Mouse (Mus musculus) MEL (cell line): ENCODE measurements at regions not wholly inside any gene's neighbourhood (a gene's known extent, or its start where the extent isn't known, plus 50 kb on each side); places are given as distances from the start of the nearest gene placed in this dataset.

ENCODE experiments used
- CTCF ChIP-seq, 3 experiments: IDR thresholded peaks in 2 of 3; conservative IDR thresholded peaks in 1 of 3; 2 replicates each; pipeline ENCODE4 v1.5.1; 2011 to 2012; ENCODE audit warnings: low read length in 3 of 3, low read depth in 2 of 3, mild to moderate bottlenecking in 2 of 3, improper control_type of control experiment in 1 of 3, inconsistent platforms in 1 of 3, mixed read lengths in 1 of 3, moderate library complexity in 1 of 3; ENCODE audit not compliant: control insufficient read depth in 1 of 3, insufficient read depth in 1 of 3, poor library complexity in 1 of 3, severe bottlenecking in 1 of 3
- EP300 ChIP-seq, 2 experiments: IDR thresholded peaks; 2 replicates each; pipeline ENCODE4 v1.6.1; 2011; ENCODE audit warnings: improper control_type of control experiment in 2 of 2, low read length in 2 of 2, low read depth in 1 of 2, mild to moderate bottlenecking in 1 of 2
- GABPA ChIP-seq: IDR thresholded peaks from 2 replicates; pipeline ENCODE4 v1.6.1; 2012; ENCODE audit warnings: low read depth, mild to moderate bottlenecking, inconsistent platforms, low read length, improper control_type of control experiment, moderate library complexity
- GATA1 ChIP-seq: IDR thresholded peaks from 2 replicates; pipeline ENCODE4 v1.6.1; 2011; ENCODE audit warnings: low read depth, low read length, improper control_type of control experiment
- MAFK ChIP-seq: IDR thresholded peaks from 2 replicates; pipeline ENCODE4 v1.6.1; 2011; ENCODE audit warnings: low read depth, mild to moderate bottlenecking, low read length, improper control_type of control experiment, borderline replicate concordance
- MAX ChIP-seq: IDR thresholded peaks from 2 replicates; pipeline ENCODE4 v1.6.1; 2011; ENCODE audit warnings: low read length, improper control_type of control experiment
- POLR2A ChIP-seq, 2 experiments: IDR thresholded peaks; 2 replicates each; pipeline ENCODE4 v1.6.1; 2011 to 2012; ENCODE audit warnings: low read length in 2 of 2, mild to moderate bottlenecking in 2 of 2, control low read depth in 1 of 2, improper control_type of control experiment in 1 of 2, low read depth in 1 of 2, moderate library complexity in 1 of 2; ENCODE audit not compliant: control insufficient read depth in 1 of 2, insufficient read depth in 1 of 2, poor library complexity in 1 of 2
- POLR2AphosphoS2 ChIP-seq: IDR thresholded peaks from 2 replicates; pipeline ENCODE4 v1.6.1; 2011; ENCODE audit warnings: low read length, improper control_type of control experiment
- RCOR1 ChIP-seq: IDR thresholded peaks from 2 replicates; pipeline ENCODE4 v1.6.1; 2012; ENCODE audit warnings: low read depth, mild to moderate bottlenecking, inconsistent platforms, low read length, improper control_type of control experiment
- TAL1 ChIP-seq: IDR thresholded peaks from 2 replicates; pipeline ENCODE4 v1.6.1; 2012; ENCODE audit warnings: mild to moderate bottlenecking, inconsistent platforms, low read length, moderate library complexity, mixed read lengths
- USF2 ChIP-seq, 2 experiments: IDR thresholded peaks; 2 replicates each; pipeline ENCODE4 v1.6.1; 2011 to 2012; ENCODE audit warnings: improper control_type of control experiment in 2 of 2, low read length in 2 of 2, borderline replicate concordance in 1 of 2, inconsistent platforms in 1 of 2, low read depth in 1 of 2, mild to moderate bottlenecking in 1 of 2; ENCODE audit not compliant: insufficient read depth in 1 of 2
- ZC3H11A ChIP-seq: IDR thresholded peaks from 2 replicates; pipeline ENCODE4 v1.6.1; 2012; ENCODE audit warnings: low read depth, mild to moderate bottlenecking, inconsistent platforms, low read length, improper control_type of control experiment
- ZMIZ1 ChIP-seq: IDR thresholded peaks from 2 replicates; pipeline ENCODE4 v1.6.1; 2012; ENCODE audit warnings: low read depth, mild to moderate bottlenecking, inconsistent platforms, low read length, improper control_type of control experiment, moderate library complexity
- ZNF384 ChIP-seq: IDR thresholded peaks from 2 replicates; pipeline ENCODE4 v1.6.1; 2012; ENCODE audit warnings: low read depth, mild to moderate bottlenecking, inconsistent platforms, low read length, improper control_type of control experiment

- no peak for TF ChIP-seq EP300 (IDR thresholded peaks at IDR 0.05; ENCODE audit: low read depth in 1 of 2, low read length in 2 of 2)
- no peak for TF ChIP-seq ZMIZ1
- TF ChIP-seq CTCF (IDR thresholded peaks at IDR 0.05 in 2 of 3, conservative IDR thresholded peaks at IDR 0.05 in 1 of 3; ENCODE audit: control insufficient read depth in 1 of 3, insufficient read depth in 1 of 3, low read depth in 2 of 3, low read length in 3 of 3, poor library complexity in 1 of 3, severe bottlenecking in 1 of 3) = no peak
- TF ChIP-seq POLR2AphosphoS2 = no peak
- TF ChIP-seq POLR2A (IDR thresholded peaks at IDR 0.05; ENCODE audit: control insufficient read depth in 1 of 2, insufficient read depth in 1 of 2, low read depth in 1 of 2, low read length in 2 of 2, poor library complexity in 1 of 2) = no peak
- TF ChIP-seq RCOR1 = no peak
- TF ChIP-seq USF2 (IDR thresholded peaks at IDR 0.05; ENCODE audit: borderline replicate concordance in 1 of 2, insufficient read depth in 1 of 2, low read depth in 1 of 2, low read length in 2 of 2) = no peak
- TF ChIP-seq ZC3H11A = no peak
- TF ChIP-seq GATA1 = no peak
- no peak for TF ChIP-seq MAFK
- TF ChIP-seq MAX = no peak
- TF ChIP-seq TAL1 = no peak
- no peak for TF ChIP-seq ZNF384
- no peak for TF ChIP-seq GABPA
These were observed 351.0 kb upstream of the Tenm3 start for GRCm38 (mm10) chr8:49194592-49195332.
